Mouse (Mus musculus) thymus, adult 2 months (tissue): ENCODE measurements around the gene Mtfmt.

Experiments used
- CTCF ChIP-seq: fragments of 200-500 bp; IDR thresholded peaks from 2 replicates; pipeline ENCODE4 v1.5.1; 2012; ENCODE audit warnings: mild to moderate bottlenecking, control low read depth, low read length, moderate library complexity, borderline replicate concordance; ENCODE audit not compliant: control insufficient read depth, poor library complexity, insufficient read depth; ENCODE audit errors: extremely low read depth
- POLR2A ChIP-seq: fragments of 200-500 bp; IDR thresholded peaks from 2 replicates; pipeline ENCODE4 v1.6.1; 2012; ENCODE audit warnings: mild to moderate bottlenecking, low read length, control low read depth, moderate library complexity; ENCODE audit not compliant: control insufficient read depth, poor library complexity, insufficient read depth; ENCODE audit errors: extremely low read depth

GRCm38 (mm10) chr9:65464161-65464560 is 28.6 kb downstream of the Mtfmt start:
- TF ChIP-seq CTCF (no peak), POLR2A (no peak)
